Mouse (Mus musculus) gastrocnemius, adult 2 months (tissue): ENCODE data around the gene Gpr107. TPM values are rescaled to one million over a fixed set of nuclear protein-coding genes. Genes with fewer than 3 reads are reported as not detected.

Source experiments
- DNase-seq: peaks from one replicate; pipeline ENCODE4 v3.0.0; 2022
- H3K27ac ChIP-seq: fragments of 200-600 bp; 2 replicates; pipeline ENCODE4 v1.8.1; 2022; ENCODE audit warnings: mild to moderate bottlenecking
- H3K4me3 ChIP-seq: fragments of 200-600 bp; 2 replicates; pipeline ENCODE4 v1.8.1; 2022; ENCODE audit warnings: mild to moderate bottlenecking, moderate library complexity
- CTCF ChIP-seq: fragments of 200-600 bp; IDR thresholded peaks from 2 replicates; pipeline ENCODE4 v1.8.1; 2022; ENCODE audit warnings: antibody characterized with exemption, mild to moderate bottlenecking, moderate library complexity
- intact Hi-C: fragments of 180-260 bp; cut with DNase I; formaldehyde crosslinking; loops from one replicate; pipeline ENCODE4 v1.15.1; 2025
- total RNA-seq, 2 experiments: library from RNA; stranded (reverse); gene quantifications; 2 replicates each; pipeline ENCODE4 v1.2.3; 2021

The Gpr107 gene
- total RNA-seq, 2 experiments from 2014 or later: 24.5 to 29.0 TPM

DNA sequence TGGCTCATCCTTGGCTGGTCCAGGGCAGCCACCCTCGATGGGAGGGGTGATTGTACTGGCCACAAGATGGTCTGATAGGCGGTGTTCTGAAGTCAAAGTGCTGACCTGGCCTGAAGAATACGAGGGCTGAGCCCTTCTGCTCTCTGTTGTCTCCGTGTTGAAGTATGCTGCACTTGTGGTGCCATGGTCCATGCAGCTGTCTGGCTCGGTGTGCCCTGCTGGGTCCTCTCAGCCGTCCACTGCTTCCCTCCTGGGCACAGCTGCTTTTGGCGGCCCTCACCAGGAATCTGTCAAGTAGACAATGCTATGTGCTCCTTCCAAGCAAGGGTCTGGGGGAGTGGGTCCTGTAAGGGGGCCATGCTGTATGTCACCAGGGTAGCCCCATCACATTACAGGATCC lies 68.7 kb downstream of the Gpr107 start:
- TF ChIP-seq CTCF: no peak
- intact Hi-C loops: no loop called here

DNA sequence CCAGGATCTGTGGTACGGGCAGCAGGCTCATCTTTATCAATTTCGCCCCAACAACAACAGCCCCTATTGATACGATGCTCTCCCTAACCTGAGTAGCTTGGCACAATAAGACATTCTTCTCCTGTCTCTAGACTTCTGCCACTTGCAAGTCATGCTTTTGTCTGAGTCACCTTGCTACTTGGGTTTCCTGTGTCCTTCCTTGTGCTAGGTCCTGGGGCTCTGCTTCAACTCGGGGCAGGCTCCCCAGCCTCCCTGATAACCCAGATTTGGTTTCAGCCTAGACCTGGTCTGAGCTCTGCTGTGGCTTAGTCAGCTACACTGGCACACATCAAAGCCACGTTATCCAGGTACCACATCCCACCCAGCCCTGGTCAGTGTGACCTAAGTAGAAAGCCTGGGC lies 69.5 kb downstream of the Gpr107 start:
- DNase-seq: no peak
- Histone ChIP-seq H3K4me3 (no peak overlapping the region), H3K27ac (no peak overlapping the region)
- TF ChIP-seq CTCF: no peak
- intact Hi-C loops: no loop called here

More for the DNA sequence above, 68.7 kb downstream of the Gpr107 start:
- Histone ChIP-seq H3K27ac (no peak overlapping the region), H3K4me3 (no peak overlapping the region)
- DNase-seq: no peak

DNA sequence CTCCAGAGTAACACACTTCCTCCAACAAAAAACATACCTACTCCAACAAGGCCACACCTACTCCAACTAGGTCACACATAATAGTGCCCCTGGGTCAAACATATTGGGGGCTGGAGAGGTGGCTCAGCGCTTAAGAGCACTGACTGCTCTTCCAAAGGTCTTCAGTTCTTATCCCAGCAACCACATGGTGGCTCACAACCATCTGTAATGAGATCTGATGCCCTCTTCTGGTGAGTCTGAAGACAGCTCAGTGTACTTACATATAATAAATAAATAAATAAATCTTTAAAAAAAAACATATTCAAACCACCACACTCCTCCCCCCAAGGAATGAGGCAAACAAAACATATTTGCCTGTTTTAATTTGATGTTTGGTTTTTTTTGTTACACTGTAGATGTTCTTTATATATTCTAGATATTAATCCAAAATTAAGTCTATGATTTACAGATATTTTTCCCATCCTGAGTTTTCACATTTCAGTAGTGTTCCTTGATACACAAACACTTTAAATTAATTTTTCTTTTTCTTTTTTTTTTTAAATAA lies 76.7 kb downstream of the Gpr107 start:
- Histone ChIP-seq H3K27ac (no peak overlapping the region), H3K4me3 (no peak overlapping the region)
- intact Hi-C loops: no loop called here
- no peak for DNase-seq
- TF ChIP-seq CTCF: peak; percentile 20; the same call in 1 of the 2 replicates

DNA sequence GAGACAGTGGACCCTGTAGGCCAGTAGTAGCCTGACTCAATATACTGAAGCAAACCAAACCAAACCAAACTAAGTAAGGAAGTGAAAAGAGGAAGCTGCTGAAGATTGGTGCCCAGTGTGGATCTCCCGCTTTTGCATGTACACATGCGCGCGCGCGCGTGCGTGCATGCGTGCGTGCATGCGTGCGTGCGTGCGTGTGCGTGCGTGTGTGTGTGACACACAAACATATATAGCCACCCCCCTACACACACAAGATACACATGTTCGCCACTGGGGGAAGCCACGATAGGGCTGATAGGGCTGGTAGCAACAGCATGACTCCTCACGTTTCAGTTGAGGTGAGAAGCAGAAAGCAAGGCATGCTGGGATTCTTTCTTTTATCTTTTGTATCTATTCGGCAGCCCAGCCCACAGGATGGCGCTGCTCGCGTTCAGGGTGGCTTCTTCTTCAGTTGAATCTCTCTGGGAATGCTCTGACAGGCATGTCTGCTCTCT lies 87.1 kb downstream of the Gpr107 start:
- Histone ChIP-seq H3K27ac (no peak overlapping the region), H3K4me3 (peak overlapping the region; percentile 29; the same call in 1 of the 2 replicates)
- no peak for DNase-seq
- peak; percentile 37; the same call in 1 of the 2 replicates for TF ChIP-seq CTCF
- intact Hi-C loops: no loop called here

DNA sequence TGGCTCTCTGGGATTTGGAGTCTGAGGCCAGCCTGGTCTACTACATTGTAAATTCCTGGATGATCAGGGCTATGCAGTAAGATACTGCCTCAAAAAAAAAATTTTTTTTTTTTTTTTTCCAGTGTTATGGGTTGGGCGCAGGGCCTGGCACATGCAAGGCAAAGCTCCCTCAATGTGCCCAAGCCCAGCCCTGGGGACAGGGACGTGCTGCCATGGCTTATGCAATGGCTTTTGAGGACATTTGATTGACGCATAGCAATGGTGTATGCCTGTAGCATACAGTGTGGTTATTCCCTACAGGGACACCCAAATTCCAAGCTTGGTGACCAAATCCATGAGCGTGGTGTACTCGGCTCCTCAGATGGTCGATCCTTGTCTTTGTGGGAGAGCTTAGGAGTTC lies 87.7 kb downstream of the Gpr107 start:
- Histone ChIP-seq H3K27ac (no peak overlapping the region), H3K4me3 (no peak overlapping the region)
- TF ChIP-seq CTCF: no peak
- DNase-seq: no peak
- intact Hi-C loops: no loop called here

DNA sequence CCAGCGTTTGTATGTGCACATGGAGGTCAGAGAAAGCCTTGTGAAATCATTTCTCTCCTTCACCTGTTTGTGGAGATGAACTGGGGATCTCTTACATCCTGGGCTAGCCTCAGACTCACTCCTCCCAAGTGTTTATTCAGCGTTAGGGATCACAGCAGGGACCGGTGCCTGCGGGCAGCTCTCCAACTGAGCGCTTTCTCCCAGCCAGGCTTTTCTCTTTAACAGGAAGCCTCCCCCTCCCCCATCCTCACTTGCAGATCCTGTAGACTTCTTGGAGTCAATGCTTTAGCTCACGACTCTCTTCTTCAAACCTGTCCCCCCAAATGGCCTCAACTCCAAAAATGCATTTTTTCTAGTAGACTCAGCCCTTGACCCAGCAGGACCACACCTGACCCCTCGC lies 89.5 kb downstream of the Gpr107 start:
- Histone ChIP-seq H3K27ac (no peak overlapping the region), H3K4me3 (no peak overlapping the region)
- no peak for TF ChIP-seq CTCF
- no peak for DNase-seq
- intact Hi-C loops: no loop called here

DNA sequence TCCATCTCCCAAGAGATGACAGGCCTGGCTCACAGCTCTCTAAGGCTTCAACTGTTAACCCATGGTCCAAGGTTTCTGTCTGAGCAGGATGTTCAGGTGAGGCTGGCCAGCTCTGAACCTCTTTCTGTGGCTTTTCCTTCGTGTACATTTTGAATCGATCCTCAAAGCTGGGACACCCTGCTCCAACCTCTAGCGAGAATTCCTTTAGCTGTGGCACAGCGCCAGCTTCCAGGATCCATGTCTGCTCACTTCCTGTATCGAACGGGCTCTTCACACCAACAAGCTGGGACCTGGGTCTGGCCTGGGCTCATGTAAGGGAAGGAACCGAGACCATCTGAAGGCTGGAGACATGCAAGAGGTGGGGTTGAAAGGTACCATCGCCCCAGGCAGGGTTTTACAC lies 92.1 kb downstream of the Gpr107 start:
- Histone ChIP-seq H3K27ac (peak overlapping the region; percentile 57; the same call in 1 of the 2 replicates), H3K4me3 (no peak overlapping the region)
- no peak for TF ChIP-seq CTCF
- DNase-seq: no peak
- intact Hi-C loops: no loop called here

DNA sequence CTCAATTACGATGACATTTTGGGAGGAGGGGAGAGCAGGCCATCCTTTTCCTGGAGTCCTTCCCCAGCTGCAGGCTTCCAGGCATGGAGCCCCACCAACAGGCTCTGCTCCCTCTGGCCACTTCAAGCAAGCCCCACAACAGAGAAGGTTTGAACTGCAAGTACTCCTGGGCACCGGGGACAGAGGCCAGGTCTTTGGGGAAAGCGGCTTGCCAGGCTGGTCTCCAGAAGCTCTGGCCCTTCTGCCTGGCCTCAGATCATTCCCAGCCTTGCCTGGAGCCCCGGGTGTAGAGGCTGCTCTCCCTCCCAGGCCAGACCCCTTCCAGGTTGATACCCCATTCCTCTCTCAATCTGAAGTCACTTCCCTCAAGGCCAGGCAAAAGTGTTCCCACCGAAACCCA lies 92.9 kb downstream of the Gpr107 start:
- no peak for TF ChIP-seq CTCF
- Histone ChIP-seq H3K4me3 (peak overlapping the region; percentile 86), H3K27ac (peak overlapping the region; percentile 57)
- intact Hi-C loops: no loop called here
- DNase-seq: peak; percentile 46

DNA sequence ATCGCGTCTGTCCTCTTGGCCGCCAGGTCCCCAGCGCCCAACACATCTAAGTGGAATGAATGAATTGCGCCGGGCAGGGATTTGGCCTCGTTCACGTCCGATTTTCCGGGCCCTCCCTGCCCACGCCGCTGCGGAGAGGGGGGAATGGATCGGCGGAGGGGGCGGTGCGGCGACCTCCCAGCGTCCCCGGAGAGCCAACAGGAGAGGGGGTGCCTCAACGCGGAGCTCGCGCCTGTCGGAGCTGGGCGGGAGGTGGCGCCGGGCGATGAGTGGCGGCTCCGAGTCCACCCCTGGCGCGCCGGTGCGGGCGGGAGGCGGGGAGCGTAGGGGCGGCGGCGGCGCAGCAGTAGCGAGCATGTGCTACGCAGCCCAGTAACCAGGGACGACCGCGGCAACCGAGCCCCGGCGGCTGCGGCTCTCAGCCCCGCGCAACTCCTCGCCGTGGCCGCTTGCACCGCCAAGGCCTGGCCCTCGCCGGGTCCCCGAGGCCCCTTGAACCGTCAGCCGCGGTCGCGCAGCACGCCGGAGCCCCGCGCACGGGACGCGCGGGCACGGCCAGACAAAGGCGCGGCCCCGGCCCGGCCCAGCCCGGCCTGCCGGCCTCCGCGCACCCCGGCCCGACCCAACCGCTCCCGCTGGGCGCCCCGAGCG lies 93.5 kb downstream of the Gpr107 start, which contains the start of gene Ncs1:
Gene Ncs1 (plus strand): TSS at position 333 of the 651 bp plus-strand sequence.
- Histone ChIP-seq H3K27ac (peak within 1 kb of the TSS; percentile 68), H3K4me3 (peak within 1 kb of the TSS; percentile 86)
- DNase-seq: peak; percentile 87
- intact Hi-C loops: loop anchor here (2.0 kb wide), 1 partner anchor 19 kb away; no protein-coding TSS in a partner anchor
- peak; percentile 15; the same call in 1 of the 2 replicates for TF ChIP-seq CTCF

DNA sequence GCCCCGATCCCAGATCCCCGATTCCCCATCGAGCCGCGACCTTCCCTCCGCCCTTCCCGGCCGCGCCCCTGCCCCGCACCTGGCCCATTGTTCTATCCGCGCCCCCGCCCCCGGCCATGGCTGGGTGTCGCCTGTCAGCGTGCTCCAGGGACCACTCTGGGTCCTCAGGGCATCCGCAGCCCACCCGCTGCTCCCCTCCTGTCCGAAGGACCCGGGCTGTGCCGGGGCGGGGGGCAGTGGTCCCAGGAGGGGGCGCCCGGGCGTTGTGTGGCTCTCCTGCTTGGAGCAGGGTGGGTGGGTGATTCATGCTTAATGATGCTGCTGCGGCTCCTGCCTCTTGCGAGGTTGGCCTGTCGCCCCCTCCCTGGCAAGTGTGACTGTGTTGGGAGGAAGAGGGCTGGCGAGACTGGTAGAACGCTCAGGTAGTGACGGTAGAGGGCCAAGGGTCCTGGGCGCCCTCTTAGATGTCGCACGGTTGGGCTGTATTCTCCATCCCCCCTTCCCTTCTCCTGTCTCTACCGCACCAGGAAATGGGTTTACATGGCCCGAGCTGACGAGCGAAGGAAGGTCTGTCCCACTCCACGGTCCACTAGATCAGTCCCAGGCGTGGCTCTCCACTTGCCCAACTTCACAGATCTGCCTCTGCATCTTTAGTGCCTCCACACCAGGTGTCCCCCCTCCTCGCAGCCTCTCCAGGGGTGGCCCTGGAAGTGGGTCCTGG lies 94.3 kb downstream of the Gpr107 start:
- H3K27ac ChIP-seq: peak overlapping the region; percentile 68
- intact Hi-C loops: loop anchor here (2.0 kb wide), 1 partner anchor 18 kb away; no protein-coding TSS in a partner anchor
- peak overlapping the region; percentile 86 for H3K4me3 ChIP-seq
- peak; percentile 42 for DNase-seq
- peak; percentile 8; the same call in 1 of the 2 replicates for TF ChIP-seq CTCF

DNA sequence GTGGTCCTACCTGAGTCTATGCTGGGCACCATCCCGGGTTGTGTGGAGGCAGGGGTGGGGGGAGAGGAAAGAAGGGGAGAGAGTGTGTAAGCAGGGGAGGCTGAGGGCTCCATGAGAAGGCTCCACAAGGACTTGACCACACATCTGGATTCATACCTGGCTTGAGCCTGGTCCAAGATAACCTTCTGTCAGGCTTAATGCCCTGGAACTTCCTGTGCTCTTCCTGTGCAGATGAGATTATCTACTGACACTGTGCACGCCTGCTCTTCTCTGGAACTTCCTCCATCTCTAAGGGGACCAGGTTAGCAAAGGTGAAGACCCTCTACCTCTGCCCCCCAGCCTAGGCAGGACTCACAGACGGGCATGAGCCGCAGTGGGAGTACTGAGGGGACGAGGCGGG lies 96.7 kb downstream of the Gpr107 start:
- Histone ChIP-seq H3K4me3 (no peak overlapping the region), H3K27ac (no peak overlapping the region)
- no peak for TF ChIP-seq CTCF
- no peak for DNase-seq
- intact Hi-C loops: no loop called here

DNA sequence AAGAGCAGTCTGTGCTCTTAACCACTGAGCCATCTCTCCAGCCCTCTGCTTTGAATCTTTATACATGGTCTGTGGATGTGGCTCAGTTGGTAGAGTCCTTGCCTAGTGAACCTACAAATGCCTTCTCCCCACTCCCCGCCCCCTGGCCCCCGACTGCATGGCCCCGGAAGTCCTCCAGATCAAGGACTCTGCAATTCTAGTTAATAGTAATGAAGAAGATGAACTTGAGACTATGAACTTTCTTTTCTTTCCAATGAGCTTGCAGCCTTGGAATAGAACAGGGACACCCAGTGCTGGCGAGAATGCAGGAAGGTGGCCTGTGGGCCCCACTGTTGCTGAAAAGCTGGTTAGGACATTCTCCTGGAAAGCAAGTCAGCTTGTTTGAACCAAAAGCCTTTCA lies 100.1 kb downstream of the Gpr107 start:
- no peak for DNase-seq

DNA sequence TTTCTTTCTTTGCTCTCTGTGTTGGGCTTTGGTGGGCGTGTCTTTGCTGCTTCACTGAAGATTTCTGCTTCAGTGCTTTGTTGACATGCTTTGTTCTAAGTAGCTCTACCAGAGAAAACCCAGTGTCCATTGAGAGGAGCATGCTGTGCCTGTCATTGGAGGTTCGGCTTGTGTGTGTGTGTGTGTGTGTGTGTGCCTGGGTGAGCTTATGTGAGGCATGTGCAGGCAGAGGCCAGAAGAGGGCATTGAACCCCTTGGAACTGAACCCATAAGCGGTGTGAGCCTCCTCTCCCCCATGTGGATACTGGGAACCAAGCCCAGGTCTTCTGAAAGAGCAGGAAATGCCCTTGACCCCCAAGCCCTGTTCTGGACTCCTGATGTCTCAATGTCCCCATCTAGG lies 101.3 kb downstream of the Gpr107 start:
- no peak for TF ChIP-seq CTCF
- no peak for DNase-seq
- no peak overlapping the region for H3K4me3 ChIP-seq
- no peak overlapping the region for H3K27ac ChIP-seq
- intact Hi-C loops: no loop called here

More for the DNA sequence above, 100.1 kb downstream of the Gpr107 start:
- Histone ChIP-seq H3K27ac (no peak overlapping the region), H3K4me3 (no peak overlapping the region)
- intact Hi-C loops: no loop called here
- TF ChIP-seq CTCF: no peak
